ENCODE assay signal across 8 mouse cellular contexts in the genomic region with DNA sequence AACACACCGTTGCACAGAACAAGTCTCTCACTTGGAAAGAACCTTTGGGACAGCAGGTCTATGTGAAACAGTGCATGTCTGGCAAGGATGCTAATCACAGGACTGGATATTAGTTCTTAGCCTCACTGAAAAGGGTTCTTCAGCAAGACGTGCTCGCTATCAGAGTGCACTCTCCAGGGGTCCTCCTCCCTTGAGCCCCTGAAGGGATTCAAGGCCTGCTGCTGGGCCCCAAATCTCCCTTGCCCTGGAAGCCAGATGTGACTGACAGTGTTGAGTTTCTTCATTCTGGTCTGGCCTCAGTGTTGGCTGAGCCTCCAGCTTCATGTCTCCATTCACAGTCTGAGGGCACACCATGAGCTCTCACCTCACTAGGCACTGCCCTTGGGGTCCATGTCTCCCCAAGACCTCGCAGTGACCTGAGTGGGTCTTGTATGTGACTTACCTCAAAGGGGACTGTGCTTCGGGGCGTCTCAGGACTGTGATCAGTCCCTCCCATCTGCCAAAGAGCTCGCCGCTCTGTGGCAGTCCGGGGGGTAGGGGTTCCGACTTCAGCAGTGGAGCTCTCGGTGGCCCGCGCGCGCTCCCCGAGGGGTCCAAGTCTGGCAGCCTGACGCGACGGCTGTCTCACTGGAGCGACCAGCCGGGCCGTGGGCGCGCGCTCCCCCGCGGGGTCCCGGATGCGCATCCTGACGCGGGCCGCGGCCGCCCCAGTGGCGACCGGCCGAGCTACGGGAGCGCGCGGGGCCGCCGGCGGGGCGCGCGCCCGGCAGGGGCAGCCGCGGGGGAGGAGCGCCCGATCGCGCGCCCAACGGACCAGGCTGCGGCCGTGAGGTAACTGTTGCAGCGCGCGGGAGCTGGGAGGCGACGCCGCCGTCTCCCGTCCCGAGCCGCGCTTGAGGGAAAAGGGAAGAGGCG. TPM values are rescaled to one million over a fixed set of nuclear protein-coding genes. Genes with fewer than 3 reads are reported as not detected.
DNase-seq lines count a peak whose midpoint lies in the region; ATAC-seq and TF ChIP-seq lines count a peak whose summit lies in the region.

A gene (plus strand): TSS at position 861 of the 915 bp plus-strand sequence.

- WGBS in hindbrain, embryonic 14.5 days: under 1% methylated on average over 60 of the region's 70 CpGs

- H3K4me1 ChIP-seq in hindbrain, embryonic 14.5 days (replicated peaks; ENCODE audit: control insufficient read depth, insufficient read depth, low read length): peaks cover 21% of the 10 kb centered on the region

- in situ Hi-C loops in Patski (cut with MboI; ENCODE audit: low pct_unique_long_range_greater_than_20kb): loop anchor here (5.0 kb wide), 2 partner anchors 78 to 137 kb away; a partner anchor contains a TSS

- H3K4me2 ChIP-seq in hindbrain, embryonic 14.5 days (replicated peaks): peak within 1 kb of the TSS; percentile 70

- H3K27ac ChIP-seq in hindbrain, embryonic 14.5 days: peak within 1 kb of the TSS; percentile 96

- POLR2A ChIA-PET in Patski (lab: Charles Lee): interaction anchor here (0.7 to 1.5 kb wide), 3 partner anchors 17 to 158 kb away, joined by 3 read pairs; no protein-coding TSS in a partner anchor

- CTCF ChIA-PET in Patski (lab: Charles Lee): interaction anchor here (0.9 to 1.0 kb wide), 2 partner anchors 8 to 139 kb away, joined by 3 read pairs; a partner anchor contains a TSS

- peak within 1 kb of the TSS; percentile 94 for H3K9ac ChIP-seq in hindbrain, embryonic 14.5 days

- no peaks in the 10 kb centered on the region for H3K36me3 ChIP-seq in hindbrain, embryonic 14.5 days (replicated peaks; ENCODE audit: control insufficient read depth, insufficient read depth)

- H3K4me3 ChIP-seq in hindbrain, embryonic 14.5 days (replicated peaks; ENCODE audit: low read length): peak within 1 kb of the TSS; percentile 98

- H3K9me3 ChIP-seq in hindbrain, embryonic 14.5 days (ENCODE audit: control insufficient read depth, low read length): no peaks in the 10 kb centered on the region

- peak; percentile 71 for ATAC-seq in Patski
- peak; percentile 81 for ATAC-seq in hindbrain, embryonic 14.5 days (ENCODE audit: low FRiP score)

- no peak for DNase-seq in Patski (ENCODE audit: low read depth, low spot score)
- DNase-seq in cerebellum, adult 8-10 months: peak; percentile 67
- peak; percentile 31 for DNase-seq in gastrocnemius, adult 18-20 months (ENCODE audit: low spot score)
- DNase-seq in hindbrain, embryonic 14.5 days (ENCODE audit: low spot score): peak; percentile 77
- DNase-seq in left cerebral cortex, adult 11 months (ENCODE audit: low spot score): peak; percentile 10
- peak; percentile 42 for DNase-seq in lung, postnatal 25 days (ENCODE audit: low spot score)
- DNase-seq in right cerebral cortex, adult 18-20 months: peak; percentile 45
- DNase-seq in urinary bladder, postnatal 14 days (ENCODE audit: low spot score): peak; percentile 62

- no peak for TF ChIP-seq CTCF in Patski (IDR thresholded peaks at IDR 0.05)

- H3K27me3 ChIP-seq in Patski: no peaks in the 10 kb centered on the region
- no peaks in the 10 kb centered on the region for H3K27me3 ChIP-seq in hindbrain, embryonic 14.5 days (ENCODE audit: control insufficient read depth, insufficient read depth, low read length)

RNA-seq across cellular contexts. Expression of the gene that starts here (rescaled TPM):
- polyA plus RNA-seq in Patski (2021): 21.1 TPM
- 1 to 10 TPM; 3.6 to 4.5 TPM for total RNA-seq in gastrocnemius, adult 18-20 months (2021)
- 5.9 and 6.1 TPM in 2 replicates for polyA plus RNA-seq in hindbrain, embryonic 14.5 days (2014; fragmentation: Nextera tagmentation; extraction: Ambion mirVana)
